Mouse (Mus musculus) gastrocnemius, adult 18-20 months (tissue): ENCODE measurements around the gene Klra8. TPM values are rescaled to one million over a fixed set of nuclear protein-coding genes. Genes with fewer than 3 reads are reported as not detected.
"Not testable (repeated sequence)": the region's sequence is repeated elsewhere in the genome, so short reads cannot be mapped to it uniquely, and the experiment has no call there.

Experiments
- DNase-seq: peaks from one replicate; pipeline ENCODE4 v3.0.0; 2021; ENCODE audit warnings: low spot score
- long read RNA-seq, 2 experiments: library from polyadenylated mRNA; stranded (forward); transcript quantifications; one replicate each; pipeline ENCODE4 v2.0.0; 2021
- total RNA-seq, 2 experiments: library from RNA; stranded (reverse); gene quantifications; 2 replicates each; pipeline ENCODE4 v1.2.3; 2021

The Klra8 gene
- under 1 TPM in 1 of 2 experiments, not detected in 1; 0.31 TPM for total RNA-seq
- long read RNA-seq, experiment 1: 0 reads
- long read RNA-seq, experiment 2: 0 reads

- DNase-seq: not testable (repeated sequence)
Measured at GRCm38 (mm10) chr6:130129798-130130197, at the start of gene Klra8. Klra8 (minus strand) TSS chr6:130129898.

GRCm38 (mm10) chr6:130110485-130110884, 19.2 kb downstream of the Klra8 start:
- no peak for DNase-seq

- DNase-seq: not testable (repeated sequence)
Measured at GRCm38 (mm10) chr6:130102743-130103142, 27.0 kb downstream of the Klra8 start.

GRCm38 (mm10) chr6:130092336-130092948, 37.3 kb downstream of the Klra8 start:
- no peak for DNase-seq

GRCm38 (mm10) chr6:130067171-130067570, 62.5 kb downstream of the Klra8 start, which contains the start of gene Klra4:
Klra4 (minus strand) TSS chr6:130067271.
- DNase-seq: not testable (repeated sequence)

Other genes starting within 250 kb of the Klra8 start
- gene Klra5, start 212.2 kb downstream of the Klra8 start, total RNA-seq: not detected
- gene Klra6, start 102.9 kb downstream of the Klra8 start, total RNA-seq: not detected
- not detected for gene Klra4, start 62.6 kb downstream of the Klra8 start, total RNA-seq
- gene Klra9, start 63.2 kb upstream of the Klra8 start, total RNA-seq: under 1 TPM in 1 of 2 experiments, not detected in 1; 0.26 TPM
- not detected for gene Klra7, start 103.4 kb upstream of the Klra8 start, total RNA-seq
- under 1 TPM in 1 of 2 experiments, not detected in 1; 0.28 TPM for gene Klra10, start 152.0 kb upstream of the Klra8 start, total RNA-seq
- gene Klra3, start 207.7 kb upstream of the Klra8 start, total RNA-seq: not detected